8 mouse cellular contexts compared by ENCODE assay signal in genomic region chr12:85824438-85825264, GRCm38 (mm10). TPM values are rescaled to one million over a fixed set of nuclear protein-coding genes. Genes with fewer than 3 reads are reported as not detected.
DNase-seq lines count a peak whose midpoint lies in the region; ATAC-seq and TF ChIP-seq lines count a peak whose summit lies in the region.

Gene Erg28, minus strand, starts transcription at chr12:85824550.
Gene Ttll5, plus strand, starts transcription at chr12:85824659.

- peak within 1 kb of the TSS; percentile 80 for H3K4me3 ChIP-seq in hindbrain, embryonic 13.5 days

- no peaks in the 10 kb centered on the region for H3K9me3 ChIP-seq in hindbrain, embryonic 13.5 days

- peak; percentile 83 for DNase-seq in Patski (ENCODE audit: low read depth, low spot score)
- DNase-seq in cerebellum, postnatal 14 days = peak; percentile 96 to 98
- peak; percentile 92 to 95 for DNase-seq in frontal cortex, postnatal 14 days (ENCODE audit: low spot score in 2 of 2)
- DNase-seq in layer of hippocampus, postnatal 25 days (ENCODE audit: extremely low spot score in 1 of 2, low spot score in 1 of 2) = peak; percentile 90 to 97
- DNase-seq in lung, postnatal 25 days (ENCODE audit: low spot score) = peak; percentile 94
- peak; percentile 97 for DNase-seq in retina, embryonic 14.5 days (ENCODE audit: low spot score)
- DNase-seq in thymus, postnatal 4 days = peak; percentile 95

- under 1% methylated on average over 67 of the region's 67 CpGs for WGBS in hindbrain, embryonic 13.5 days

- H3K4me2 ChIP-seq in hindbrain, embryonic 13.5 days = peak within 1 kb of the TSS; percentile 87

- peak; percentile 99 for ATAC-seq in Patski
- ATAC-seq in hindbrain, embryonic 13.5 days (ENCODE audit: low FRiP score) = peak; percentile 99

- H3K27me3 ChIP-seq in Patski = no peaks in the 10 kb centered on the region
- H3K27me3 ChIP-seq in hindbrain, embryonic 13.5 days = no peaks in the 10 kb centered on the region

- CTCF ChIA-PET in Patski (lab: Charles Lee) = no interaction called here

- in situ Hi-C loops in Patski (cut with MboI; ENCODE audit: low pct_unique_long_range_greater_than_20kb) = loop anchor here (25.0 kb wide), 1 partner anchor 438 kb away; no protein-coding TSS in a partner anchor

- H3K9ac ChIP-seq in hindbrain, embryonic 13.5 days = peak within 1 kb of the TSS; percentile 83

- POLR2A ChIA-PET in Patski (lab: Charles Lee) = no interaction called here

- peaks cover 25% of the 10 kb centered on the region for H3K4me1 ChIP-seq in hindbrain, embryonic 13.5 days (replicated peaks)

- no peak for TF ChIP-seq CTCF in Patski (IDR thresholded peaks at IDR 0.05)

- H3K36me3 ChIP-seq in hindbrain, embryonic 13.5 days = peaks cover 17% of the 10 kb centered on the region

- peak within 1 kb of the TSS; percentile 94 for H3K27ac ChIP-seq in hindbrain, embryonic 13.5 days

RNA-seq across cellular contexts. Expression of gene Erg28, which starts in this region (rescaled TPM):
- 47.6 TPM for polyA plus RNA-seq in Patski (2021)
- 88.4 and 97.1 TPM in 2 replicates for polyA plus RNA-seq in hindbrain, embryonic 13.5 days (2015; fragmentation: Nextera tagmentation; extraction: Ambion mirVana)
- 10 to 100 TPM; 60.5 to 63.5 TPM for total RNA-seq in layer of hippocampus, postnatal 25 days (2021)

RNA-seq across cellular contexts. Expression of gene Ttll5, which starts in this region (rescaled TPM):
- 14.5 TPM for polyA plus RNA-seq in Patski (2021)
- 12.1 and 14.2 TPM in 2 replicates for polyA plus RNA-seq in hindbrain, embryonic 13.5 days (2015; fragmentation: Nextera tagmentation; extraction: Ambion mirVana)
- total RNA-seq in layer of hippocampus, postnatal 25 days (2021) = 10 to 100 TPM; 40.1 to 44.2 TPM

Comparison
In these comparisons a context has a peak if more than half of its experiments do, and no peak if none do; other contexts are left out.
1. Peak in every context shown above with its lines: DNase-seq, ATAC-seq, H3K4me3 ChIP-seq and H3K27ac ChIP-seq.